Mouse (Mus musculus): ENCODE results near the gene Ppp6r1.

Gene Ppp6r1

GRCm38 (mm10) chr7:4658912-4659551 lies at the start of gene Ppp6r1:
Gene Ppp6r1 (minus strand): TSS chr7:4659019.
- peak; percentile 87 for DNase-seq (ENCODE audit: low spot score)

GRCm38 (mm10) chr7:4705098-4705497 lies 46.3 kb upstream of the Ppp6r1 start:
- DNase-seq (ENCODE audit: low spot score), result no peak

GRCm38 (mm10) chr7:4703195-4703594 lies 44.4 kb upstream of the Ppp6r1 start:
- no peak for DNase-seq (ENCODE audit: low spot score)

GRCm38 (mm10) chr7:4702334-4702733 lies 43.5 kb upstream of the Ppp6r1 start:
- no peak for DNase-seq (ENCODE audit: low spot score)

GRCm38 (mm10) chr7:4693004-4693403 lies 34.2 kb upstream of the Ppp6r1 start:
- DNase-seq (ENCODE audit: low spot score), result no peak

DNA sequence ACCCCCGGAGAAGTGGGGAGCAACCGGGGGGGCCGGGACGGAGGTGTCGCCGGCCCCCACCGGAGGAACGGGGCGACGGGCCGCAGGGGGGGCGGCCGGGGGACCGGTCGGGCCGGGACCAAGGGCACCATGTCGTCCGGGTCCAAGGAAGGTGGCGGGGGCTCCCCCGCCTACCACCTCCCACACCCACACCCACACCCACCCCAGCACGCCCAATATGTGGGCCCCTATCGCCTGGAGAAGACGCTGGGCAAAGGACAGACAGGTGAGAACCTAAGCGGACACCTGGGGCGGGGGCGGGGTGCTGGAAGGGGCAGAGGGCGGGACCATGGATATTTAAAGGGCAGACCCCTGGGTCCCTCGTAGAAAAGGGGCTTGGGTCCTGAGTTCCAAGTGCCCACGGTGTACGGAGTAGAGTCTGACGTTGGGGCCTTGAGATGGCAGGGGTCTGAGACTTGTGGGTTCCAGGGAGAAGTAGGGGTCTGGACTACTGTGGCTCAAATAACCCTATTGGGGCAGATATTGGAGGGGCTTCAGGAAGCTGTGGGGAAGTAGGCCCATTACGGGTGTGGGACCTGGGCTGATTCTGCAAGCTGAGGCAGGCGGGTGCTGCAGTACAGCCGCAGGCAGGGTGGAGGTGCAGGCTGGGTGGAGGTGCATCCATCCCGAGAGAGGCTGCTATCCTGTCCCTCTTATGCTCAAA lies 32.3 kb upstream of the Ppp6r1 start:
- DNase-seq (ENCODE audit: low spot score), result no peak

DNA sequence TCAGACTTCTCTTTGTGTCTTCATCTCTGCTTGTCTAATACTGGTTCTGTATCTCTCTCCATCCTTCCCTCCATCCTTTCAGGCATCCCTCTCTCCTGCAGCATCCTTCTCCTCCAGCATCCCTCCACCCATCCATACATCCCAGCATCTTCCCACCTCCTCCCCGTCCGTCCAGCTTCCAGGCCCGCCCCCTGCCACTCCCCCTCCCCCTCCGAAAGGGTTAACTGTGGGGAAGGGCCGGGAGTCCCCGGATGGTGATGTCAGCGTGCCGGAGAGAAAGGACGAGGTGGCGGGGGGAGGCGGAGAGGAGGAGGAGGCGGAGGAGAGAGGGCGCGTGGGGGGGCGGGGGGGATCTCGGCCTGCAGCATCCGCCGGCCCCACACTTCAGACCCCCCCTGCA lies 31.6 kb upstream of the Ppp6r1 start, which contains the start of gene Brsk1:
Gene Brsk1 (plus strand): TSS at position 218 of the 400 bp plus-strand sequence.
- peak; percentile 43 for DNase-seq (ENCODE audit: low spot score)

DNA sequence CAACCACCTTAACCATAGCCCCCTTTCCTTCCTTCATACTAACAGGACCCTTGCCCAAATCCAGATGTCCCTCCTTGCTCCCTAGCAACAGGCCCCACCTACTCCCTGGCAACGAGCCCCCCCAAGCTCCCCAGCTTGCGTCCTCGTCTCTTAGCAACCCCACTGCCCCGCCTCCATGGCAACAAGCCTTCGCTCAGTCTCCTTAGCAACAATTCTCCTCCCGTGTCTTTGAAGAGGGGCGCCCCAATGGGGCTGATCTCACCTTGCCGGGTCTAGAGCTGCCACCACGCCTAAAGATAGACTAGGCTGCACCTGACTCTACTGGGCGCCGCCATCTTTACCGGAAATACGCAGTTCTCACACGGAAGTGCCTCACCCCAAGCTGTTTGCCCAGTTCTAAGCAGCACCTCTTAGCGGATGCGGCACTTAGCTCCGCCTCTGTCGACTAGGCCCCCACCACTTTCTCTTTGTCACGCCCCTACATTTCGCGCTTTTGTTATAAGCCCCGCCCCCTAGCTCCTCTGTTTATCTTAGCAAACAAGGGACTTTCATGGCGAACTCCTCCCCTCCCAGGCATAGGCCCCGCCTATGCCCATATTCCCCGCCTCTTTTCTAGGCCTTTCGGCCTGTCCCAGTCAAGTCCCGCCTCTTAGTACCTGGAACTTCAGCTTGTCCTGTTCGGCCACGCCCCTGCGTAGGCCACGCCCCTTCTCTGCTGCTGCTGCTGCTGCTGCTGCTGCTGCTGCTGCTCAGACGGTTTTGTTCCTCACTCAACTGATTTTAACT lies 26.0 kb upstream of the Ppp6r1 start, which contains the start of gene Hspbp1:
Gene Hspbp1 (minus strand): TSS at position 437 of the 786 bp plus-strand sequence.
- peak; percentile 84 for DNase-seq (ENCODE audit: low spot score)

GRCm38 (mm10) chr7:4684203-4684602 lies 25.4 kb upstream of the Ppp6r1 start:
- no peak for DNase-seq (ENCODE audit: low spot score)

DNA sequence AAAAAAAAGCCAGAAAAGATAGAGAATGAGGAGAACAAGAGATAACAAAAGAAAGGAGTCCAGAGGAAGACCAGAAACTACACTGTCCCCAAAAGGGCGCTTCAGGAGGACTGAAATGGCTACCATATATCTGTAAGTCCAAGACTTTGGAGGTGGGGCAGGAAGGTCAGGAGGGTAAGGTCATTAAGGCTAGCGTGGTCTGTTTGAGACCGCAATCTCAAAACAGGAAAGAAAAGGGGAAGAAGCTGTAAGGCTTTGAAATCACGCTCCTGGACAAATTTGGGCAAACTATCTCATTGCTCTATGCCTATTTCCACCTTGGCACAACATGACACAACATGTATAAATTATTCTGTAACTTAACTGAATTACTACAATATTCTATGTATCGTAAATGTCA lies 24.5 kb upstream of the Ppp6r1 start:
- no peak for DNase-seq (ENCODE audit: low spot score)

DNA sequence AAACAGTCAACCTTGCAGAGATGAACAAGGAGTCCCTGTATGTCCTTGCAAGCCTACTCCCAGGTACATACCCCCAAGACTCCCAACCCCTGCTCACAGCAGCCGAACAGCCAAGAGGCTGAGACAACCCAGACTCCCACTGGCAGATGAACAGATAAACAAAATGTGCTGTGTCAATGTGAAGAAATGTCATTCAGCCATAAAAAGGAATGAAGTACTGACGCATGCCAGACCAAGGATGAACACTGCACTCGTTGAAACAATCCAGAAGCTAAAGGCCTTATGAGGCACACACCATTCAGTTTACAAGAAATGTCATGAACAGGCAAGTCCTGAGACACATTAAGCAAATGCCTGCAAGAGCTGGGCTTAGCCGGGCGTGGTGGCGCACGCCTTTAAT lies 16.4 kb upstream of the Ppp6r1 start:
- DNase-seq (ENCODE audit: low spot score), result no peak

DNA sequence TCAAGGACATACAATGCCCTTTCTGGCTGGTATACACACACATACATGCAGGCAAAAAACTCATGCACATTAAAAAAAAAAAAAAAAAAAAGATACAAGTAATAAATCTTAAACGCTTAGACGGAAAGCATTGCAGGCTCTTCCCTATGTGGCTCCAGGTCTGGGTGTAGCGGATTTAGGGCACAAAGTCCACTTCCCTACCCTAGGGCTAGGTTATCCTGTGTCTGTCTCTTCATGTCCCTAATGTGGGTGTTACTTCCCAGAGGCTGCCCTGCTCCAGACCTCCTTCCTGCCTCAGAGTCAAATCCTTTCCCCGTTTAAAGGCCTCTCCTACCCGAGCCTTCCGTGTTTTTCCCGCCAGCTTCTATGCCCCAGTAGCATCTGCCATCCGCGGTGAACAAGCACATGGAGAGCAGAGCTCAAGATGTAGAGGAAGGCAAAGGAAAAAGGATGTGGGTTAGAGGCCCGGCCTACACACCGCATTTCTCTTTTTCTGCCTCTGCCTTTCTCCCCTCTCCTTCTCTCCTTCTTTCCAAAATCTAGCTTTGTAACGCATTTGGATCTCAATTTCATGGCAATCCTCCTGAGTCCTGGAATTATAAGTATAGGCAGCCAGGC lies 15.4 kb upstream of the Ppp6r1 start:
- DNase-seq (ENCODE audit: low spot score), result no peak

GRCm38 (mm10) chr7:4671956-4672355 lies 13.1 kb upstream of the Ppp6r1 start:
- DNase-seq (ENCODE audit: low spot score), result no peak

GRCm38 (mm10) chr7:4670655-4671255 lies 11.9 kb upstream of the Ppp6r1 start:
- DNase-seq (ENCODE audit: low spot score), result no peak

- DNase-seq (ENCODE audit: low spot score), result no peak
Observed at GRCm38 (mm10) chr7:4669156-4669555, 10.3 kb upstream of the Ppp6r1 start.

- DNase-seq (ENCODE audit: low spot score), result no peak
Observed at GRCm38 (mm10) chr7:4668506-4668905, 9.7 kb upstream of the Ppp6r1 start.

GRCm38 (mm10) chr7:4666871-4667270 lies 8.1 kb upstream of the Ppp6r1 start:
- DNase-seq (ENCODE audit: low spot score), result no peak

- no peak for DNase-seq (ENCODE audit: low spot score)
Observed at GRCm38 (mm10) chr7:4663742-4664141, 4.9 kb upstream of the Ppp6r1 start.

GRCm38 (mm10) chr7:4663179-4663578 lies 4.4 kb upstream of the Ppp6r1 start:
- no peak for DNase-seq (ENCODE audit: low spot score)

- DNase-seq (ENCODE audit: low spot score), result no peak
Observed at GRCm38 (mm10) chr7:4659911-4660443, 1.2 kb upstream of the Ppp6r1 start.

DNA sequence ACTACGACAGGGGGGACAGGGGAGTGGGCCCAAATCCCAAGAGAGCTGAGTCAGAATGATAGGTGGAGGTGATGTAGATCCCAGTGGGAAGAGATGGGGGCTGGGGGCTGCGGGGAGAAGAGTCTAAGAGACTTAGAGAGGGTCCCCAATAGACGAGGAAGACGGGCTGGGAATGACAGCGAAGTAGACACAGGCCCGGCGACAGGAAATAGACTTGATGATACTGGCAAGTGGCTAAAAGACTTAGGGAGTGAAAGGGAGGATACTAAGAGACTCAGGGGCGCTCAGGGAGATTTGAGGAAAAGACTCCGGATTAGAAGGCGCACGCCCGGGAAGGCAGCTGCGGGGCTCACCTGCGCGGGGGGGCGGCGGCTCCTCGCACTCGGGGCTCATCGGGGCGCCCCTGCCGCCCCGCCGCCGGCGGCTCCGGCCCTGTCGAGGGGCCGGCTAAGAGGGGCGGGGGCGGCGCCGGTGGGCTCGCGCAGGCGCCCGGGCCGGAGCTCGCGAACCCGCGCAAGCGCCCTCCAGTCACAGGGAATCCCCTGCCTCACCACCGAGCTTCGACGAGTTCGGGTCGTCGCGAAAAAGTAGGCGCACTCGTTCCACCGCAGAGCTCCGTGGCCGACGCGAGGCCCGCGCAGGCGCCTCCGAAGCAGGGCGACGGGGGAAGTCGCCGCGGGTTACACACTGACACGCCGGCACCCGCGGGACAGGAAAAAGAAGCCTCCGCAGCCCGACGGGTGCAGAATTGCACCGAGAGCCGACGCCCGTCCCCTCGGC lies 501 bp downstream of the Ppp6r1 start:
- DNase-seq (ENCODE audit: low spot score), result no peak

Measured in layer of hippocampus, adult 9-10 months (tissue).